Mouse (Mus musculus) layer of hippocampus, adult 11-12 months (tissue): ENCODE measurements around the gene Nfkb1.

ENCODE experiments used
- DNase-seq: peaks from one replicate; pipeline ENCODE4 v3.0.0; 2022; ENCODE audit warnings: low spot score

Nfkb1 gene

DNA sequence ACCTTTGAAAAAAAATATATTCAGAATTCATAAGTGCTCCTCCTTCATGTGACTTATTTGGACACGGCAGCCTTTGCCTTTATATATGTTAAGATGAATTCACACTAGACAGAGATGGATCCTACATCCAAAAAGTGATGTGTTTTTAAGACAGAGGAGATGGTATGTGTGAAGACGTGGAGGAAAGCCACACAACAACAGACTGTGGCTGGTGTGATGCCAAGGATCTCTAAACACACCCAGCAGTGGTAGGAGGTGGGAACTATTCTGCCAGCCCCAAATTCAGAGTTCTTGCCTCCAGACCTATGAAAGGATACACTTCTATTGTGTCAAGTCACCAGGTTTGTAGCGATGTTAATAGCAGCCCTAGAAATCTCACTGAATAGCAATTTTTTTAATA lies 24.3 kb downstream of the Nfkb1 start:
- no peak for DNase-seq

DNA sequence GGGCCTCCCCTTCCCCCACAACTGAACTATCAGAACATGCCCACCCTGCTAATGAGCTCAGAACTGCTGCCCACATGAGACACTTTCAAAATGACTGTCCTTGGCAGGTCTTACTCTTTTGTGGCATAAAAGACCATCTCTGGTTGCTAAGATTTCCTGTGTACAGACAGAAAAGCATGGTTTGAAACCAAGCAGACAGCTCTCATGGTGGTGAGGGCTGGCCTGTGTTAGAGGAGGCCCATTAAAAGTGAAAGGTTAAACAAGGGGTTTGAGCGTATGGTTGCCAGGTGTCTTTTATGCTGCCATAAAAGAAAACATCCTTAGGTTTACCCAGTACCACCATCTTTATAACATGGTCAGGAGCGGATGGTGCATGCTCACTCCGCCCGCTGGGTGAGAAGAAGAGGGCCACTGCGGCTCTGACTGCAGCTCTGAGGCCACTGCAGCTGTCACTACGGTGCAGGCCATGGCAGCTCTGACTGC lies 25.5 kb downstream of the Nfkb1 start:
- DNase-seq, result no peak

DNA sequence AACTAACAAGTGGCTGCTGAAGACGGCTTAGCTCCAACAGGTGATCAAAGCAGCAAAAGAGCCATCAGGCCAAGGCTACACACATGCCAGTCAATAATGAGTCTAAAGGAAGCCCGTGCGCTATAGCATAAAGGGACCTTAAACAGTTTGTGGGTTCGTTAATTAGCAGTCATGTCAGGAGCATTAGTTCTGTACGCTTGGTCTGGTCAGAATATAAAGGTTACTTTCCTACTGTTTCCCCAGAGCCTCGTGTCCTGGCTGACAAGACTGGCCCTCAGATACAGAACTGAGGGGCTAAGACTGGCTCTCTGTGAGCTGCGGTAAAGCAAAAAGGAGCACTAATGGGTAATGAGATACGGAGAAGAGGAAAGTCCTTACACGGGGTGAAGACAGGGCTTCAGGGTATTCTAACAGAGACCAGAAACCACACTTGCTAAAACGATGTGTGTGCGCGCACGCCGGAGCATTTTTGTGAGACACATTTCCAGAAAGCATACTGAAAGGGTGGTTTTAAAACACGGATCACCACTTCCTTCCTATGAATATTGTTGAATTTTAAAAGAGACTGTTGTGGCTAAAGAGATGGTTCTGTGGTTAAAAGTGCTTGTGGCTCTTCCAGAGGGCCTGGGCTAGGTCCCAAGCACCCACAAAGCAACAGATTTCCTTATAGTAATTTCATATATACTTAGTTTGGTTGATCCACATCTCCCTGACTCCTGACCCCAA lies 29.0 kb downstream of the Nfkb1 start:
- DNase-seq, result no peak

DNA sequence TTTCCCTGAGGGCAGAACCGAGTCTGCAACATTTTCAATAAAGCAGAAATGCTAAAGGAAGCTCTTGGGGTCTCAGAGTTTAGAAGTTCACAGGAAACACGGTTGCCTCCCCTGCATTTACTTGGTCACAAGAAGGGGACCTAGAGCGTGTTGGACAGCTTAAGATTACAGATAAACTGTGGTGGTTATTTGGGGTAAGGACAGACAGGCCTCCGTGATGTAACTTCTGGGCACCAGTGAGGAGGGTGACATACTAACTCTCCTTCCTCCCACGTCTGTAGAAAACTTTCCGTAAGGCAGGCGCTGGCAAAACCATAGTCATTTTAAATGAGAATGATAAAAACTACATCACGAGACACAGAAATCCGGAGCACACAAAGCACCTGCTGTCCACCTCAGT lies 29.6 kb downstream of the Nfkb1 start:
- DNase-seq, result no peak

DNA sequence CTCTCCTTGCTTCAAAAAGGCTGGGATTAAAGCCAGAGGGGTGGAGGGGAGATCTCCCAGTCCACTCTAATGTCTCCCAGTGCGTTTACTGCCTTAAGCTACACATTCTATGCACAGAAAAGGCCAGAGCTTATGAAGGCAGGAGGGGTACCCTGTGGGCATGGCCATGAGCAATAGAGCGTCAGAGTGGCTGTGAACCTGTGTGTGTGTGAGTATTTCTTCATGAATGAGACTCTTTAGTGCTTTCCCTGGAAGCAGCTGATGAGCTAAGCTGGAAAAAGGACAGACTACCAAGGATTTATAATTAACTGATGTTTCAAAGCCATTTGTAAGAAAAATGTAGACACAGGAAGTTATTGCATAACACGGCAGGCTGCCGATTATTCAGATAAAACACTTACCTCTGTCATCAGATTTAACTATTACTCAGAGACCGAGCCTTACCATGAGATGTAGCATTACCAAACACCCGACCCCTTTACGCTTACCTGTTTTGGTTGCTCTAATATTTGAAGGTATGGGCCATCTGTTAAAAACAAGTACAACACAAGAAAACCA lies 32.7 kb downstream of the Nfkb1 start:
- DNase-seq, result no peak

DNA sequence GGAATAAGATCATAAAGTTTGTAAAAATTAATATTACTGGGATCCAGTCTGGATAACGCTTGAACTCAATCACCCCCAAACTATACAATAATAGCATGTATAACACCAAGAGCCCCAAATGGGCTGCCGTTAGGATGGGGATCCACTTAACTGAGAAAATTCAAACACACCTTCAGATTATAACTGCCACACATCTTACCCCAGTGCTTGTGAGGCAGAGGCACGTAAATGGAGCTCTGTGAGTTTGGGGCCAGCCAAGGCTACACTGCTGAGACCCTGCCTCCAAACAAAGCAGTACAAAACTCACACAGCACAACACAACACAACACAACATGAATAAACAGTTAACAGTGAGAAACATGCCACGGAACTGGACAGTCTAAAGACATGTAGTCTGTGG lies 35.2 kb downstream of the Nfkb1 start:
- no peak for DNase-seq

DNA sequence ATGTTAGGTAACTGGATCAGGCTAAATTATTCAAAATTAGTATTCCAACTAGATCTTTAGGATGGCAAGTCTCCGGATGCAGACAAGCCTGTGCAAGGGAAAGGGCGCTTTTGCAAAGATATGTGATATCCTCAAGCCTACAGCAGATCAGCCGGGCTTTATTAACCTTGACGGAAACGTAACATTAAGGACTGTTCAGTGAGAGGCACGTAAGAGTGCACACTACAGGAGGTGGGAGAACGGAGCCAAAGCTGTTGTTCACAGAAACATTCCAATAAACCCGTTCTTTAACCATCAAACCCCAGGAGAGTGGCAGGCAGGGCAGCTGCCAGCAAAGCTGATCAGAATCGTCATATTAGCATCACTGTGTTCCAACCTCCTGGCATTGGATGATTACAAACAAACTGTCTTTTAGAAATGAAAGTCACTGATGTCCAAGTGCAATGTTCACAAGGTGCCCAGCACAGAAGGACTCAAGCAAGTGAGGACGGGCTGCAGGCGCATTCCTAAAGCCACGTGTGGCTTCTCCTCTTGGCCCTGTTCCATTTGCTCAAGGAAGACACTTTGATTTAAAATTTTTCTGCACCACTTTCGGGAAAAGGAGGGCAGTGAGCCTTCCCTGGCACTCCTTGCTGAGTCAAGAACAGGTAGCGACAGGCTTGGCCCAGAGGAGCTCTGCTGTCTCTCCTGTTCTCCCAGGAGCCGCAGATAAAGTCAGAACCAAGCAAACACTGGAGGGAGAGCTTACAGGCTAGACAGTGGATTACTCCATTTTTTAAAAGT lies 40.4 kb downstream of the Nfkb1 start:
- no peak for DNase-seq

DNA sequence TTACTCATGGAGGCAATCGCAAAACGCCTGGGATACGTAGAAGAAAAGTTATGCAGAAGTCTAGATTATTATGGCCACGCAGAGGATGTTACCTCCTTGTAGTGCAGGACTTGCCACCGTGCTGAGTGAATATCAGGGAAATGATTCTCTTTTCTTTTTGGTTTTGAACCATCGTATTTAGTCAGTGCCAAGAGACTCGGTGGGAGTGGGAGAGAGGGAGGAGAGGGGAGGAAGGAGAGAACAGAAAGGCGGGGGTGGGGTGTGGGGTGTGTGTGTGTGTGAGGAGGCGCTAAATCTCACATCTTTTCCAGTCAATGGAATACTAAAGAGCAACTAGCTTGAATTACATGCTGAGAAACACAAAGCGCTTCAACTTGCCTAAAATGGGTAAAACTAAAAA lies 41.5 kb downstream of the Nfkb1 start:
- no peak for DNase-seq

DNA sequence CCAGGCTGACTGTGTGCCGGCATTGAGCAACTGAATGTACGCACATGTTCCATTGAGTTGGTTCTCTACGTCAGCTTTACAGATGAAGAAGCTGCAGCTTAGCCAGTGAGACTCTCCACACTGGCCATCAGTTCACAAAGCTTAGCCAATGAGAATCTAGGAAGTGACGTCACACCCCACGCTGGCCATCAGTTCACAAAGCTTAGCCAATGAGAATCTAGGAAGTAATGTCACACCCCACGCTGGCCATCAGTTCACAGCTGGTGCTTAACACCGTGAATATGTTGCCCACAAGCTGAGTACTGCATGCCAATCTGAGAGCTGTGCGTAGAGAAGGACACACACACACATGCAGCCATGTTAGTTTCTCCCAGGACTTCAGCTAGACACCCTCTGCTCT lies 42.8 kb downstream of the Nfkb1 start:
- no peak for DNase-seq

DNA sequence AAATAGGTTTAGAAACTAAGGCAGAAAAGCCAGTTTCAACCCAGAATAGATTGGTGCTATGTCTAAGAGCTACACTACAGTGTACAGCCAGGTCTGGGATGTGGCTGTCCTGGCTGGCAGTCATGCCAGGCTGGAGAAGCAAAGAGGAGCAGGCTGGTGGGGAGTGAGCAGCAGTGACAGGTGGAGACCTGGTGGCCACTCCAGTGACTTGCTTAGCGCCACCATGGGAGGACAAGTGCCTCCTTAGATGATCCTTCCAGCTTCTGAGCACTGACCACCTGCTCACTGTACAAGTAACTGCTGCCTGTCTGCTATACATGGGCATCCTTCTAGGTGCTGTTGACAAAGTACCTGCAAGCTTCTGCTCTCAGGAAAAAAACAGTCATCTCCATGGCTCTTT lies 44.7 kb downstream of the Nfkb1 start:
- no peak for DNase-seq

DNA sequence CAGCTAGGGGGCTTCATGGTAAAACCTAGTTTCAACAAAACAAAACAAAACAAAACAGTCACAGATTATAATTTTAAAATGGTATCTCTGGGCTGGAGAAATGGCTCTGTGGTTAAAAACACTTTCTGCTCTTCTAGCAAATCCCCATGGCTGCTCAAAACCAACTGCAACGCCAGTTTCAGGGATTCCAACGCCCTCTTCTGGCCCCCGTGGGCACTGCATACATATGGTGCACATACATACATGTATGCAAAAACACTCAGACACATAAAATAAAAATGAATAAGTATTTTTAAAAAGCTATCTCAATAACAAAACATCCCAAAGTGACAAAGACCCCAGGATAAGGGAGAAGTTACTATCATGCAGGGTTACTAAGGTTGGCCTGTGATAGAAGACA lies 46.4 kb downstream of the Nfkb1 start:
- DNase-seq, result no peak

DNA sequence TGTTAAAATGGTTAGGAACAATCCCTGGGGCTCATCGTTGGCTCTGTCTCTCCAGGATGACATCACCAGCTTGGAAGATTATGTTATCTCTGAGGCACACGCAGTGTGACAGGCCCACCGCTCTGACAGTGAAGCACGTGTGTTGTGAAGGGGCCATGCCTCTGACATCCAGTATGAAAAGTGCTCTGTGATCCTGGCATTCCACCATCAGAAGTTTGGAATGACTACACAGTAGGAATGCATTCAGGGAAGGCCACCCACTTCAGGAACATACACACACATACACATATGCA lies 49.8 kb downstream of the Nfkb1 start:
- no peak for DNase-seq

DNA sequence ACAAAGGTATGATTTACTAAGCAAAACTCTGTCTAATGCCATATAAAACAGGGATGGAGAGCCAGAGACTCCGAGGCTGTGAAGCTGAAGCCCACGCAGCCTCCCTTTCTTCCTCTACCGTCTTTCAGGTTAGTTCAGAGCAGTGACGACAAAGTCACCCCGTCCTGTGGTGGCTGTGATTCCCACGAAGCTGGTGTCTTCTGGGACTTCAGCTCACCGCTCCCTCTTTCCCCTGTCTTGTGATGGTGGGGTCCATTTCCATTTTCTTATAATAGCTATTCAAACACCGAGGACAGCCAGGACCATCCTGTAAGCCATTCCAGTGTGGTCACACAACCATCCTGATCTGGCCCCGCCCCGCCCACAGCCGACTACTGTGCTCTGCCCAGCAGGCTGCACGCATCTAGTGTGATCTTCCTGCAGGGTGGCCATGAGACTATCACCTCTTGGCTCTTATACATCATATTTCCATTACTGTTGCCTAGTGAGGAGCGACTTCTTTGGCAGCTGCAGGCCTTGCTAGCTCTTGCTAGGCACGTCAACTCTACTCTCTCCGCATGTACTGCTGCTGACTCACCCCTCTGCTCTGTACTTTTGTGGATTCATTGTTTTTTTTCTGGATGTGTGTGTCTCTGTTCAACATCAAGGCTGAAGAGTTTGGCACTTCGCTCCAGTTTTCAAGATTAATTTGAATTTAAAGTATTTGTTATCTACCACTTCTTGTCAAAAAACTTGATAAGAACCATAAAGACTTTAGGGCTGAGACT lies 50.3 kb downstream of the Nfkb1 start:
- DNase-seq, result no peak

DNA sequence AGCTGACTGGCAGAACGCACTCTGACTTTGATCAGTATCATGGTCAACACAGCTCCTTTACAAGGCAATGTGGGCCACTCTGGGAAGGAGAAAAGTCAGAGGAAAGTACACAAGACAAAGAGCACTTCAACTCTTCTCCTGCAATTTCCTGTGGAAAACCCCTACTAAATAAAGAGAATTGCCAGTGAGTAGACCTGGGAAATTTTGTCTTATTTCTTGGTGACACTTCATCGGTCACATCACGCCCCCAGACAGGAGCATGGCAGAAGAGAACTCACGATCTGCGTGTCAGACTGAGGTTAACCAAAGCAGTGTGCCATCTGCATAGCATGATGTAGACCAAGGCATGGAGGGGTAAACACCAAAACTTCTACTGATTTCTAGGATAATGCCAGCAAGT lies 51.1 kb downstream of the Nfkb1 start:
- DNase-seq, result no peak

DNA sequence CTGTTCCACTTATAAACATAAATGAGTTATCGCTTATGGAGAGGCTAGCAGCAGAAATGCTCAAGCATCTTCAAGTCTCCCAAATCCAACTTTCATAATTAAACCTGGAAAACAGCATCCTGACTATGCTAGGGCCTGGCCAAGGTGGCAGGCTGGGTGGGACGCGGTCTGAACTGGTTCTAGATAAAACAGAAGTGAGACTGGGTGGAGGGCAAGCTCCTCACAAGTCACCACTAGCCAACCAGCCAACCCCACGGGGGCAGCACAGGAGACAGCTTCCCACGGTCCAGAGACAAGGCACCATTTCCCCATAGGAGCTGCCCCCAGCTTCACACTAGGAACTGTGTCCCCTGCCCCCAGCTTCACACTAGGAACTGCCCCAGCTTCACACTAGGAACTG lies 53.8 kb downstream of the Nfkb1 start:
- no peak for DNase-seq

DNA sequence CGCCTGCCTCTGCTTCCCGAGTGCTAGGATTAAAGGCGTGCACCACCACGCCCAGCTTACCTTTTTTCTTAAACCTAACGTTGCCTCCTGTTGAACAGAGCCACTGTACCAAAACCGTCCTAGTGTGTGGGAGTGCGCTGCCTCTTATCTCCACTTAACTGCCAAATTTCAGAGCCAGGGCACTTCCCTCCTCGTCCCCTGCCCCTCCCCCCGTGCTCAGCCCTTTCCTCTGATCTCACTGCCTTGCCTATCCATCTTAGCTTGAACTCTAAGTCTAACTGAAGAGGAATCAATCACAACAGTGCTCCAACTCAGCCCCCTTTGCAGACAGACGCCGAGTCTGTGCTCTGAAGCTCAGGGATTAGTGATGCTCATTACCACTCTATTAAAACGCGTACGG lies 54.9 kb downstream of the Nfkb1 start:
- DNase-seq, result no peak

DNA sequence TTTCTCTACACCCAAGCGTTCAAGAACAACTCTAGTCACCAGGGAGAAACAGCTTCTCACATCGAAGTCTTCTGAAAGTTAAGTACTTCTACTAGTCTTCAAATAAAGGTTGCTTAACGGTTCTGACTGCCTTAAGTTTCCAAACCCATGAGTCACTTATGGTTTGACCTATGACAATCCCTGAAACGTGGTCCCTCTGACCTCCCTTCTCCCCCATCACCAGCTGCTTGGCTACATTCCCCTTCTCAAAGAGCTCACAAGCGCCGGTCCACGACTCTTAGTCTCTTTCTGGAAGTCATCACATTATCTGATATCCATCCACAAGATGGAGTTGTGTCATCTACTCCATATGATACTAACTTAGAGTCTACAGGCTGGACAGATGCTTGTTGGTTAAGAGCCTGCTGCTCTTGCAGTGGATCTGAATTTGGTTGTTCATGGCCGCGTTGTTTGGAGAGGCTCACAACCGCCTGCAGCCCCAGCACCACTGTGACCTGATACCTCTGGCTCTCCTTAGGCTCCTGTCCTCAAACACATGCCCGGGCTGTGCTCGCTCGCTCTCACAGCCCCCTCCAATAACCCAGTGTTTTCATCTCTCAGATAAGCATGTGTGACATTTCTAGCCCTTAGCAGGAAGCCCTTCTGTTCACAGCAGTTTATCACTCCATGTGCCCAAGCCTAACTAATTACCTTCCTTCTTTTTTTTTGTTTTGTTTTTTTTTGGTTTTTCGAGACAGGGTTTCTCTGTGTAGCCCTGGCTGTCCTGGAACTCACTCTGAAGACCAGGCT lies 55.5 kb downstream of the Nfkb1 start:
- DNase-seq, result no peak

DNA sequence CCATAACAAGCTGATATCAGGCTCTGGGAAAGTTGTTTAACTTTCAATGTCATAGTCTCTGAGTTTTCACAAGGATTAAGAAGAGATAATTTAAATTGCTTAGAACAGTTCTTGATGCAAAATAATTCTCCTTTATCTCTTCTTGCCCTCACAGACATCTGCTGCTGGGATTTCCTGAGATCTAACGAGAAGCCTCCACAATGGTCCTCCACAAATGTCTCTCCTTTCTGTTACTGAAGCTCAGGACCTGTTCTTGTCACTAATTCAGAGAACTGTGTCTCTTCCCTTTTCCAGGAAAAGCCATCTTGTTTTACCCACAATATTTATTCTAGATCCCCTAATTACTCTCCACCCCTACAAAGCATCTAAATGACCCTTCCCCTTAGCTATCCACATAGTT lies 56.3 kb downstream of the Nfkb1 start:
- DNase-seq, result no peak

DNA sequence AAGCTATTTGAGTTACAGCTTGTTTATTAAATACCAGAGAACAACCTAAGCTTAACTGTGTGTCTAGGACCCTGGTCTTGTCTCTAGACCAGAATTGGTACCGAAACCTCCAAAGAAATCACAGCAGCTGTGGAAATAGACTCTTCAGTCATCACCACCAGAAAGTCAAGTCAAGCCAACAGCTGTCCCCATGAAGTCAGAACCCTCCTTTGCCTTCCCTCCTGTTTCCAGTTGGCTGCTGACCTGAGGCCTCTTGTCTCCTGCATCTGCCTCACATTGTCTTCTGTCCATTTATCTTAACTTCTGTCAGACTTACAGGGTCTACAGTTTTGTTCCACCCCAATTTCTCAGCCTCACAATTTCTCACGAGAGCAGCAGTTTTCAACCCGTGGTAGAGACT lies 57.1 kb downstream of the Nfkb1 start:
- DNase-seq, result no peak

DNA sequence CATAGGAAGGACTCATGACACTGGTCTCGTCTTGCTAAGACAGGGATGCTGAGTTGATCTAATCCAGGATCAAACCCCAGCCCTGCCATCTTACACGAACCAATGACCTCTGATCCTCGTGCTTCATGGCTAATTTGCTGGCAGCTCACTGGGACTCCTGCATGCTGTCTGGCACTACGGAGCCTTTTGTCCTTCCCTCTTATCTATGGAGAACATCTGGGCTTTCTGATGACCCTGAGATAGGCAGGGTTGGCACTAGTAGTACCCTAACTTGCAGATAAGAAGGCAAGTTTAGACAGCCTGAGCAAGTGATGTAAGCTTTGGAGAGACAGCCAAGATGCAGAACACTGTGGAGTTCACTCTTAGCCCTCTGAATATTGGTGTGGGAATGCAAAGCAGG lies 59.5 kb downstream of the Nfkb1 start:
- no peak for DNase-seq

DNA sequence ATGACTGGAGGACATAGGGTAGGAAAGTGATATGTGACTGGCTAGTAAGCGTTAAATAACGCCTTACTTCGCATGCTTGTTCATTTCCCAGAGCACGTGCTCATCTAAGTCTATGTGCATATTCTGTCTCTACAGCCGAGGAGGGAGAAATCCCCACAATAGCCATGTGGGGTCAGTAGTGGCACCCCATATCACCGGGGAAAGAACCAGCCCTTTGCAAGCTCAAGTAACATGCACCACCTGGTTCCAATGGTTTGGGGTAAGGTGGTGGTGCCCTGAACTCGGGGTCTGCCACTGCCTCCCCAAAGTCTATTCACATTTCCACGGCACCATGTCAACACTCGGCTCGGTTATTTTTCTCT lies 60.3 kb downstream of the Nfkb1 start:
- peak; percentile 30 for DNase-seq

DNA sequence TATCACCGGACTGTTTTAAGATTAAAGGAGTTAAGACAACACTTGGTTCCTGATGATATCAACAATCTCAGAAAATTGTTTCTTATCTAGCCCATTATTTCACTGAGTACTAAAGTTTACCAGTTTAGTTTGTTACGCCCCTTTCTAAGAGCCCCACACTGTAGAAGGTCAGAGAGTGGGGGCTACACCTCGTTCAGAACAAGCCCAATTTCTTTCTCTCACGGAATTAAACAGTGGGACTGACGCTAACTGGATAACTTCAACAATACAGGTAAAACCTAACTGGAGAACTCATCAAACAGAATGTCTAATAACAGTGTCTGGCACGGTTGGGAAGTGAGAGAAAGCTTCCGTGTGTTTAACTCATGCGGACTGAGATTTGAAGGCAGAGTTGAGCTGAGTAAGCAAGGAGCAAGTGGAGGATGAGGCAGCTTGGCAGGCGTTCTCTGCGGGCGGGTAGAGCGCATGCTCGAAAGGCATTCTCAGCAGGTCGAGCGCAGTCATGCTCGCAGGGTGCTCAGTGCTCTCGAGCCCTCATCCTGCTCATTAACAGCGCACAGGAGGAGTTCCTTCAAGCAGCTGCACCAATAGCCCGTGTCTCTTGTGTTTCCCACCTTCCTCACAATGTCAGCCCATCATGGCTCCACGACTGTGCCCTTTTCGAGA lies 60.8 kb downstream of the Nfkb1 start:
- DNase-seq, result peak; percentile 33
